Mouse (Mus musculus) kidney, adult 2 months (tissue): ENCODE measurements at regions not wholly inside any gene's neighbourhood (a gene's known extent, or its start where the extent isn't known, plus 50 kb on each side); places are given as distances from the start of the nearest gene placed in this dataset.

Experiments
- DNase-seq: peaks from one replicate; pipeline ENCODE4 v3.0.0; 2021
- H3K27ac ChIP-seq: fragments of 200-500 bp; 2 replicates; pipeline ENCODE4 v1.5.1; 2012; ENCODE audit warnings: low read depth, low read length, control low read depth, inconsistent platforms; ENCODE audit not compliant: insufficient read depth
- H3K27me3 ChIP-seq: fragments of 200-500 bp; replicated peaks from 2 replicates; pipeline ENCODE4 v1.6.1; 2012; ENCODE audit warnings: mild to moderate bottlenecking, moderate library complexity, low read length, inconsistent platforms; ENCODE audit not compliant: control insufficient read depth, insufficient read depth
- H3K36me3 ChIP-seq: fragments of 200-500 bp; 2 replicates; pipeline ENCODE4 v1.6.1; 2012; ENCODE audit warnings: mild to moderate bottlenecking, moderate library complexity, low read length, inconsistent platforms; ENCODE audit not compliant: control insufficient read depth, insufficient read depth
- H3K4me1 ChIP-seq: fragments of 200-500 bp; 2 replicates; pipeline ENCODE4 v1.6.1; 2011; ENCODE audit warnings: low read length; ENCODE audit not compliant: control insufficient read depth, insufficient read depth
- H3K4me3 ChIP-seq: fragments of 200-500 bp; 2 replicates; pipeline ENCODE4 v1.5.1; 2011; ENCODE audit warnings: mild to moderate bottlenecking, low read depth, low read length, control low read depth; ENCODE audit not compliant: insufficient read depth
- CTCF ChIP-seq: fragments of 200-500 bp; conservative IDR thresholded peaks from 2 replicates; pipeline ENCODE4 v1.5.1; 2011; ENCODE audit warnings: low read depth, mild to moderate bottlenecking, control low read depth, low read length, moderate library complexity, mixed read lengths; ENCODE audit not compliant: insufficient read depth, insufficient read length
- POLR2A ChIP-seq: fragments of 200-500 bp; IDR thresholded peaks from one replicate; pipeline ENCODE4 v1.6.1; 2011; ENCODE audit warnings: low read depth, low read length, control low read depth
- WGBS: fragments of 180-500 bp; shearing (Covaris S2); methylation state at CpG from one replicate; pipeline ENCODE4 v1.1.7; 2018; 5-methylcytosine and 5-hydroxymethylcytosine counted together

GRCm38 (mm10) chr7:115076781-115077180 lies 333.3 kb downstream of the Insc start:
- WGBS = 82% methylated on average over 4 of the region's 4 CpGs
- no peaks in the 10 kb centered on the region for H3K36me3 ChIP-seq
- no peak for TF ChIP-seq CTCF
- no peak for TF ChIP-seq POLR2A
- no peak for DNase-seq
- no peaks in the 10 kb centered on the region for H3K27me3 ChIP-seq
- no peaks in the 10 kb centered on the region for H3K4me1 ChIP-seq
- H3K4me3 ChIP-seq = no peak overlapping the region
- H3K27ac ChIP-seq = no peak overlapping the region

- H3K4me1 ChIP-seq = no peaks in the 10 kb centered on the region
- H3K36me3 ChIP-seq = no peaks in the 10 kb centered on the region
- WGBS = 63% methylated on average over 3 of the region's 3 CpGs
- no peak overlapping the region for H3K27ac ChIP-seq
- TF ChIP-seq POLR2A (no peak), CTCF (no peak)
- H3K4me3 ChIP-seq = no peak overlapping the region
- no peak for DNase-seq
- H3K27me3 ChIP-seq = no peaks in the 10 kb centered on the region
Observed at GRCm38 (mm10) chr7:115084711-115085380, 341.4 kb downstream of the Insc start.

- no peak for DNase-seq
- TF ChIP-seq POLR2A (no peak), CTCF (no peak)
- H3K27me3 ChIP-seq = no peaks in the 10 kb centered on the region
- H3K36me3 ChIP-seq = no peaks in the 10 kb centered on the region
- WGBS = 41% methylated on average over 4 of the region's 4 CpGs
- H3K4me3 ChIP-seq = no peak overlapping the region
- H3K4me1 ChIP-seq = no peaks in the 10 kb centered on the region
- no peak overlapping the region for H3K27ac ChIP-seq
Observed at GRCm38 (mm10) chr7:115086542-115087448, 343.3 kb downstream of the Insc start.

- Histone ChIP-seq H3K27me3 (no peaks in the 10 kb centered on the region), H3K4me1 (no peaks in the 10 kb centered on the region), H3K36me3 (no peaks in the 10 kb centered on the region), H3K27ac (no peak overlapping the region), H3K4me3 (no peak overlapping the region)
- no peak for TF ChIP-seq POLR2A
- TF ChIP-seq CTCF = no peak
- WGBS = 82% methylated on average over 3 of the region's 3 CpGs
- no peak for DNase-seq
Observed at GRCm38 (mm10) chr7:115092481-115093050, 349.1 kb downstream of the Insc start.

GRCm38 (mm10) chr7:115106041-115106440 lies 362.5 kb downstream of the Insc start:
- H3K4me3 ChIP-seq = no peak overlapping the region
- H3K27me3 ChIP-seq = no peaks in the 10 kb centered on the region
- no peak overlapping the region for H3K27ac ChIP-seq
- DNase-seq = no peak
- 65% methylated on average over 2 of the region's 2 CpGs for WGBS
- no peaks in the 10 kb centered on the region for H3K36me3 ChIP-seq
- no peaks in the 10 kb centered on the region for H3K4me1 ChIP-seq
- TF ChIP-seq POLR2A = no peak
- no peak for TF ChIP-seq CTCF

- Histone ChIP-seq H3K36me3 (no peaks in the 10 kb centered on the region), H3K27ac (no peak overlapping the region), H3K4me1 (no peaks in the 10 kb centered on the region), H3K27me3 (no peaks in the 10 kb centered on the region), H3K4me3 (no peak overlapping the region)
- WGBS = 58% methylated on average over 3 of the region's 3 CpGs
- TF ChIP-seq POLR2A (no peak), CTCF (no peak)
- DNase-seq = no peak
Observed at GRCm38 (mm10) chr7:115112282-115112681, 368.8 kb downstream of the Insc start.

- no peak overlapping the region for H3K27ac ChIP-seq
- no peaks in the 10 kb centered on the region for H3K27me3 ChIP-seq
- H3K36me3 ChIP-seq = no peaks in the 10 kb centered on the region
- 49% methylated on average over 2 of the region's 2 CpGs for WGBS
- H3K4me3 ChIP-seq = no peak overlapping the region
- TF ChIP-seq CTCF = 0 out of 2 replicates have a peak, but pooled peaks have one; percentile 23
- no peak for TF ChIP-seq POLR2A
- no peaks in the 10 kb centered on the region for H3K4me1 ChIP-seq
- no peak for DNase-seq
Observed at GRCm38 (mm10) chr7:115123283-115123682, 379.8 kb downstream of the Insc start.
